Mouse (Mus musculus): ENCODE results near the gene Fbxo46. TPM values are rescaled to one million over a fixed set of nuclear protein-coding genes. Genes with fewer than 3 reads are reported as not detected.

Gene Fbxo46
- polyA plus RNA-seq, 1 experiment from 2014 or later: 15.9 TPM

- Histone ChIP-seq H3K27ac (replicated peaks) (peak overlapping the region; percentile 96), H3K36me3 (replicated peaks) (peaks cover 40% of the 10 kb centered on the region), H3K27me3 (replicated peaks; ENCODE audit: low read depth, poor library complexity, severe bottlenecking) (peaks cover 26% of the 10 kb centered on the region), H3K4me1 (peaks cover 63% of the 10 kb centered on the region), H3K4me3 (peak overlapping the region; percentile 89), H3K9me3 (no peaks in the 10 kb centered on the region; the same call in 1 of the 2 replicates)
- peak; percentile 77 for DNase-seq (ENCODE audit: low spot score)
- WGBS: under 1% methylated on average over 87 of the region's 87 CpGs
Measured at GRCm38 (mm10) chr7:19094826-19095750, 24.6 kb upstream of the Fbxo46 start.

- H3K27me3 ChIP-seq (replicated peaks; ENCODE audit: low read depth, poor library complexity, severe bottlenecking): peaks cover 19% of the 10 kb centered on the region
- under 1% methylated on average over 19 of the region's 19 CpGs for WGBS
Measured at GRCm38 (mm10) chr7:19095751-19096110, 23.9 kb upstream of the Fbxo46 start.

GRCm38 (mm10) chr7:19096421-19096976 lies 23.2 kb upstream of the Fbxo46 start:
- Histone ChIP-seq H3K27me3 (replicated peaks; ENCODE audit: low read depth, poor library complexity, severe bottlenecking) (peaks cover 11% of the 10 kb centered on the region), H3K36me3 (replicated peaks) (peaks cover 25% of the 10 kb centered on the region), H3K27ac (replicated peaks) (peak overlapping the region; percentile 96), H3K4me3 (peak overlapping the region; percentile 89), H3K9me3 (no peaks in the 10 kb centered on the region; the same call in 1 of the 2 replicates), H3K4me1 (peaks cover 58% of the 10 kb centered on the region)
- DNase-seq (ENCODE audit: low spot score): no peak
- WGBS: 48% methylated on average over 5 of the region's 5 CpGs

More at GRCm38 (mm10) chr7:19095751-19096110, 23.9 kb upstream of the Fbxo46 start:
- Histone ChIP-seq H3K36me3 (replicated peaks) (peaks cover 33% of the 10 kb centered on the region), H3K4me3 (peak overlapping the region; percentile 89), H3K27ac (replicated peaks) (peak overlapping the region; percentile 96), H3K9me3 (no peaks in the 10 kb centered on the region; the same call in 1 of the 2 replicates), H3K4me1 (peaks cover 63% of the 10 kb centered on the region)
- DNase-seq (ENCODE audit: low spot score): peak; percentile 92

- Histone ChIP-seq H3K4me3 (peak overlapping the region; percentile 89; the same call in 1 of the 2 replicates), H3K36me3 (replicated peaks) (peaks cover 20% of the 10 kb centered on the region), H3K9me3 (no peaks in the 10 kb centered on the region; the same call in 1 of the 2 replicates), H3K27me3 (replicated peaks; ENCODE audit: low read depth, poor library complexity, severe bottlenecking) (peaks cover 4% of the 10 kb centered on the region), H3K27ac (replicated peaks) (no peak overlapping the region), H3K4me1 (peaks cover 51% of the 10 kb centered on the region)
- DNase-seq (ENCODE audit: low spot score): no peak
- WGBS: 69% methylated on average over 2 of the region's 2 CpGs
Measured at GRCm38 (mm10) chr7:19097217-19097616, 22.4 kb upstream of the Fbxo46 start.

- Histone ChIP-seq H3K4me1 (peaks cover 45% of the 10 kb centered on the region), H3K27me3 (replicated peaks; ENCODE audit: low read depth, poor library complexity, severe bottlenecking) (no peaks in the 10 kb centered on the region), H3K27ac (replicated peaks) (no peak overlapping the region), H3K9me3 (no peaks in the 10 kb centered on the region; the same call in 1 of the 2 replicates), H3K36me3 (replicated peaks) (peaks cover 20% of the 10 kb centered on the region), H3K4me3 (peak overlapping the region; percentile 14; the same call in 1 of the 2 replicates)
- no peak for DNase-seq (ENCODE audit: low spot score)
Measured at GRCm38 (mm10) chr7:19097863-19098262, 21.8 kb upstream of the Fbxo46 start.

- no peak for DNase-seq (ENCODE audit: low spot score)
- H3K9me3 ChIP-seq: no peaks in the 10 kb centered on the region; the same call in 1 of the 2 replicates
Measured at GRCm38 (mm10) chr7:19098811-19099210, 20.8 kb upstream of the Fbxo46 start.

GRCm38 (mm10) chr7:19100290-19100689 lies 19.4 kb upstream of the Fbxo46 start:
- DNase-seq (ENCODE audit: low spot score): no peak
- no peaks in the 10 kb centered on the region for H3K27me3 ChIP-seq (replicated peaks; ENCODE audit: low read depth, poor library complexity, severe bottlenecking)
- H3K9me3 ChIP-seq: no peaks in the 10 kb centered on the region; the same call in 1 of the 2 replicates
- no peak overlapping the region for H3K4me3 ChIP-seq
- H3K4me1 ChIP-seq: peaks cover 33% of the 10 kb centered on the region
- no peak overlapping the region for H3K27ac ChIP-seq (replicated peaks)
- 86% methylated on average over 1 of the region's 1 CpGs for WGBS
- H3K36me3 ChIP-seq (replicated peaks): peaks cover 20% of the 10 kb centered on the region

More at GRCm38 (mm10) chr7:19098811-19099210, 20.8 kb upstream of the Fbxo46 start:
- Histone ChIP-seq H3K36me3 (replicated peaks) (peaks cover 20% of the 10 kb centered on the region), H3K27ac (replicated peaks) (no peak overlapping the region), H3K27me3 (replicated peaks; ENCODE audit: low read depth, poor library complexity, severe bottlenecking) (no peaks in the 10 kb centered on the region), H3K4me1 (peaks cover 38% of the 10 kb centered on the region), H3K4me3 (no peak overlapping the region; the same call in 1 of the 2 replicates)
- WGBS: 67% methylated on average over 7 of the region's 7 CpGs

- H3K27ac ChIP-seq (replicated peaks): no peak overlapping the region
- H3K27me3 ChIP-seq (replicated peaks; ENCODE audit: low read depth, poor library complexity, severe bottlenecking): no peaks in the 10 kb centered on the region
- DNase-seq (ENCODE audit: low spot score): no peak
- no peaks in the 10 kb centered on the region for H3K36me3 ChIP-seq (replicated peaks)
- peaks cover 1% of the 10 kb centered on the region; the same call in 1 of the 2 replicates for H3K4me1 ChIP-seq
- no peaks in the 10 kb centered on the region for H3K9me3 ChIP-seq
- no peak overlapping the region for H3K4me3 ChIP-seq
Measured at GRCm38 (mm10) chr7:19103741-19104140, 15.9 kb upstream of the Fbxo46 start.

- Histone ChIP-seq H3K4me3 (no peak overlapping the region), H3K27me3 (replicated peaks; ENCODE audit: low read depth, poor library complexity, severe bottlenecking) (no peaks in the 10 kb centered on the region), H3K4me1 (no peaks in the 10 kb centered on the region), H3K36me3 (replicated peaks) (no peaks in the 10 kb centered on the region), H3K27ac (replicated peaks) (no peak overlapping the region), H3K9me3 (no peaks in the 10 kb centered on the region)
- no peak for DNase-seq (ENCODE audit: low spot score)
- 80% methylated on average over 2 of the region's 2 CpGs for WGBS
Measured at GRCm38 (mm10) chr7:19104486-19104885, 15.2 kb upstream of the Fbxo46 start.

GRCm38 (mm10) chr7:19107436-19107835 lies 12.2 kb upstream of the Fbxo46 start:
- Histone ChIP-seq H3K4me1 (0 out of 2 replicates have a peak, but pooled peaks cover 2% of the 10 kb centered on the region), H3K4me3 (no peak overlapping the region), H3K27ac (replicated peaks) (no peak overlapping the region), H3K36me3 (replicated peaks) (no peaks in the 10 kb centered on the region), H3K27me3 (replicated peaks; ENCODE audit: low read depth, poor library complexity, severe bottlenecking) (no peaks in the 10 kb centered on the region), H3K9me3 (no peaks in the 10 kb centered on the region)
- 65% methylated on average over 3 of the region's 3 CpGs for WGBS
- no peak for DNase-seq (ENCODE audit: low spot score)

GRCm38 (mm10) chr7:19109565-19109964 lies 10.1 kb upstream of the Fbxo46 start:
- no peak for DNase-seq (ENCODE audit: low spot score)
- no peaks in the 10 kb centered on the region for H3K9me3 ChIP-seq
- 0 out of 2 replicates have a peak, but pooled peaks cover 2% of the 10 kb centered on the region for H3K4me1 ChIP-seq
- WGBS: 80% methylated on average over 1 of the region's 1 CpGs
- H3K27ac ChIP-seq (replicated peaks): no peak overlapping the region
- H3K27me3 ChIP-seq (replicated peaks; ENCODE audit: low read depth, poor library complexity, severe bottlenecking): no peaks in the 10 kb centered on the region
- no peak overlapping the region for H3K4me3 ChIP-seq
- no peaks in the 10 kb centered on the region for H3K36me3 ChIP-seq (replicated peaks)

- peaks cover 19% of the 10 kb centered on the region for H3K4me1 ChIP-seq
- H3K27me3 ChIP-seq (replicated peaks; ENCODE audit: low read depth, poor library complexity, severe bottlenecking): peaks cover 12% of the 10 kb centered on the region
- peak; percentile 83 for DNase-seq (ENCODE audit: low spot score)
- peak within 1 kb of the TSS; percentile 46 for H3K4me3 ChIP-seq
- peaks cover 9% of the 10 kb centered on the region for H3K36me3 ChIP-seq (replicated peaks)
- WGBS: 19% methylated on average over 64 of the region's 64 CpGs
- peaks cover 13% of the 10 kb centered on the region for H3K9me3 ChIP-seq
- peak within 1 kb of the TSS; percentile 65 for H3K27ac ChIP-seq (replicated peaks)
Measured at GRCm38 (mm10) chr7:19118028-19118771, 1.5 kb upstream of the Fbxo46 start, which contains the start of gene Gm4969. Gm4969 (minus strand) TSS chr7:19118368.
